Mouse (Mus musculus): ENCODE measurements around the gene Icam2.

DNA sequence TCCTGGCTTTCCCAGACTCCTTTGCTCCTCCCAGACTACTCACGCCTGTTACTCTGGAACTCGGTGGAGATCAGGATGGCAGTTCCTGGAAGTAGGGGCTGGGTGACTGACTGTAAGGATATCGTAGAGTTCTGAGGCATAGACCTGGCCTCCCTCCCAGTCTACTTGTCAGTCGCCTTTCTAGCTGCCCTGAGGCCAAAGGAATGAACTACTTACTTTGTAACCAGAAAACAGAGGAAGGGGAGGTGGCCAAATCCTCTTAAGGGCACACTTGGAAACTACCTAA is 5.4 kb upstream of the Icam2 start:
- TF ChIP-seq CTCF (IDR thresholded peaks at IDR 0.05; ENCODE audit: borderline replicate concordance, insufficient read depth, low read depth, low read length): no peak
- no peak for TF ChIP-seq POLR2A (IDR thresholded peaks at IDR 0.05; ENCODE audit: borderline replicate concordance, insufficient read depth, low read length)

Measured in cerebellum, adult 2 months (tissue).